Mouse (Mus musculus): ENCODE data around the gene Hoxb6.

Gene Hoxb6

GRCm38 (mm10) chr11:96284041-96284749, 8.1 kb upstream of the Hoxb6 start:
- in situ Hi-C loops (cut with MboI; ENCODE audit: low sequenced_read_pairs) = loop anchor here (25.0 kb wide), 1 partner anchor 578 kb away; no protein-coding TSS in a partner anchor

GRCm38 (mm10) chr11:96284774-96285734, 7.2 kb upstream of the Hoxb6 start:
- in situ Hi-C loops (cut with MboI; ENCODE audit: low sequenced_read_pairs) = loop anchor here (25.0 kb wide), 1 partner anchor 577 kb away; no protein-coding TSS in a partner anchor

DNA sequence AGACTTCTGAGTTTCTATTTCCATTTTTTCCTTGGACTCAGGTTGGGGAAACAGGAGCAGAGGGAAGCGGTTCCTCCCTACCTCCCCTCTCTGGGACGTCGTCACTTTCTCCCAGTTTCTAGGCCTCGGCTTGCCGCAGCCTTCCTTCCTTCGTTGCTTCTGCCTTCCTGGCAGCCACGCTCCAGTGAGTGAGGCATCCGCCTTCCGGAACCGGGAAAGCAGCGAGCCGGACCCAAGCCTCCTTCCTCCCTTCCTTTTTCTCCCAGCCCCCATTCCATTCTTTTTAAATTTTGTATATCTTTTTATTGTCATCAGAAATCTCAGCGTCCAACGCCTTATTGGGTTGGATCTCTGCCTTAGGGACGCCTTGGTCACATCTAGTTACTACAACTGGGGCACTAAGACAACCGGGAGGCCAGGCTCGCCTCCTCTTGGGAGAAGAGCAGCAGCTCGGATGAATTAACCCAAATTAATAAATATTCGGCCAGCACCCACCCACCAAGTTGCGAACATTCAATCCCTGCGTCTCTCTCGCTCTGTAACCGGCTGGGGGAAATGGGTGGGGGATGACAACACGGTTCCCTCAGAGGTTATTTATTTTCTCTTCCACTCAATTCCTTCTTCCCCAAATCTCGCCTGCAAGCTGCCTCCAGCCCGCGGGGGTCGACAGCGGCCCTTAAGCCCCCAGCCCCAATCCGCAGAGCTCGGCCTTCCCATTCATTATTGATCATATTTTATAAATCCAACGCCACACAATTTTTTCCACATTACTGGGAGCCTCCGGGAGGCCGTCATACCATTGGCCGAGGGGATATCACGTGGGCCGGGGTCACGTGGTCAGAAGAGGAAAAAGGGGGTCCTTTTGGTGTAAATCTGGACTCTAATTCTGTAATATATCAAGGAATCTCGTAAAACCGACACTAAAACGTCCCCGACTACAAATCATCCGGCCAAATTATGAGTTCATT, 6.2 kb upstream of the Hoxb6 start, which contains the start of gene Hoxb7:
Hoxb7 (plus strand) TSS at position 853 of the 968 bp plus-strand sequence.
- in situ Hi-C loops (cut with MboI; ENCODE audit: low sequenced_read_pairs) = loop anchor here (25.0 kb wide), 1 partner anchor 576 kb away; no protein-coding TSS in a partner anchor

- in situ Hi-C loops (cut with MboI; ENCODE audit: low sequenced_read_pairs) = loop anchor here (25.0 kb wide), 1 partner anchor 575 kb away; no protein-coding TSS in a partner anchor
Measured at GRCm38 (mm10) chr11:96286739-96287385, 5.4 kb upstream of the Hoxb6 start.

GRCm38 (mm10) chr11:96287411-96287810, 4.9 kb upstream of the Hoxb6 start:
- in situ Hi-C loops (cut with MboI; ENCODE audit: low sequenced_read_pairs) = loop anchor here (25.0 kb wide), 1 partner anchor 575 kb away; no protein-coding TSS in a partner anchor

GRCm38 (mm10) chr11:96288455-96289221, 3.6 kb upstream of the Hoxb6 start:
- in situ Hi-C loops (cut with MboI; ENCODE audit: low sequenced_read_pairs) = loop anchor here (25.0 kb wide), 1 partner anchor 574 kb away; no protein-coding TSS in a partner anchor

- in situ Hi-C loops (cut with MboI; ENCODE audit: low sequenced_read_pairs) = loop anchor here (25.0 kb wide), 1 partner anchor 573 kb away; no protein-coding TSS in a partner anchor
Measured at GRCm38 (mm10) chr11:96289293-96289692, 3.0 kb upstream of the Hoxb6 start.

DNA sequence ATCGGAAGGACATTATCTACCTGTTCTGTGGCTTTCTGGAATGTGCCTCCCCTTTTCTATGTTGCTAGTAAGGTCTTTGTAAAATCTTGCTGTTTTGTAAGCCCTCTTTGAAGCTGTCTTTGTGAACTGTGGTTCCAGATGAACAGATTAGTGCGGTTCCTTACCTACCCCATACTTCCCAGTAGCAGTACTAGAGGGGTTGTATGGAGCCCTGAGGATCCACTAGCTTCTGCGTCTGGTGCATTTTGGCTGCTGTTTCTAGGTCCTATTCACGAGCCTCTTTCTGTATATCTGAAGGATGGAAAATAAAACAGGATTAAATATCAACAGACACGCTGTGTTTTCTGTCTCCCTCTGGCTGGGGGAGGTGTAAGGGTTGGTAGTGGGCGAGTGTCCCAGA, 2.4 kb upstream of the Hoxb6 start:
- in situ Hi-C loops (cut with MboI; ENCODE audit: low sequenced_read_pairs) = loop anchor here (25.0 kb wide), 1 partner anchor 572 kb away; no protein-coding TSS in a partner anchor

GRCm38 (mm10) chr11:96290705-96291355, 1.4 kb upstream of the Hoxb6 start:
- in situ Hi-C loops (cut with MboI; ENCODE audit: low sequenced_read_pairs) = loop anchor here (25.0 kb wide), 1 partner anchor 571 kb away; no protein-coding TSS in a partner anchor

DNA sequence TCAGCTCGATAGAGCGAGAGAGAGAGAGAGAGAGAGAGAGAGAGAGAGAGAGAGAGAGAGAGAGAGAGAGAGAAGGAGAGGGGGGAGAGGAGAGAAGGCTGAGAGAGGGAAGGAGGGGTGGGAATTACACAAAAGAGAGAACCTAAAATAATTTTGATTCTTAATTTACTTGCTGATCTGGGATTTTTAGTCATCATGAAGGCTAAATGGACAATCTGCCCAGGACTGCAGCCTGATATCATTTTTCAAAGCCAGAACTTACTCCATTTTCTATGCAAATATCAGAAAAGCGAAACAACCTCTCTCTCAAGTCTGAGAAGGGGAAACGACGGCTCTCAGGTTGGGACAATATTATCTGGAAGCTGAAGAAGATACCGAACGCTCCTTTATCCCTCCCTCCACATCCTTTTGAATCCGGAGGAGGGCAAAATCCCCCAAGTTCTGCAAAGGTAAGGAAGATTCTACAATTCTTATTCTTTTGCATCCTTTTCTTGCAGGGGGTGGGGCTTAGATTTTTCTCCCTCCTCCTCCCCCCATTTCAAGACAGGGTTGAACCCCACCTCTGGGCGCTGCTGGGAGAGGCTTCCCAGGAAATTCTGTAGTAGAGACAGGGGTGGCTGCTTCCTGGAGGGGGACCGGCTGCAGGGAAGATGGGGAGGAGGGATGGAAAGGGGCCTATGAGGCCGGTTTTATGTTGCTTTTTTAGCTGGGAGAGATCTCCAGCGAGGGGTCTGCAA, 457 bp downstream of the Hoxb6 start:
- in situ Hi-C loops (cut with MboI; ENCODE audit: low sequenced_read_pairs) = loop anchor here (25.0 kb wide), 1 partner anchor 570 kb away; no protein-coding TSS in a partner anchor

GRCm38 (mm10) chr11:96293302-96293921, 1.1 kb downstream of the Hoxb6 start:
- in situ Hi-C loops (cut with MboI; ENCODE audit: low sequenced_read_pairs) = loop anchor here (25.0 kb wide), 1 partner anchor 569 kb away; no protein-coding TSS in a partner anchor

GRCm38 (mm10) chr11:96294245-96295091, 2.2 kb downstream of the Hoxb6 start:
- in situ Hi-C loops (cut with MboI; ENCODE audit: low sequenced_read_pairs) = loop anchor here (25.0 kb wide), 1 partner anchor 568 kb away; no protein-coding TSS in a partner anchor

DNA sequence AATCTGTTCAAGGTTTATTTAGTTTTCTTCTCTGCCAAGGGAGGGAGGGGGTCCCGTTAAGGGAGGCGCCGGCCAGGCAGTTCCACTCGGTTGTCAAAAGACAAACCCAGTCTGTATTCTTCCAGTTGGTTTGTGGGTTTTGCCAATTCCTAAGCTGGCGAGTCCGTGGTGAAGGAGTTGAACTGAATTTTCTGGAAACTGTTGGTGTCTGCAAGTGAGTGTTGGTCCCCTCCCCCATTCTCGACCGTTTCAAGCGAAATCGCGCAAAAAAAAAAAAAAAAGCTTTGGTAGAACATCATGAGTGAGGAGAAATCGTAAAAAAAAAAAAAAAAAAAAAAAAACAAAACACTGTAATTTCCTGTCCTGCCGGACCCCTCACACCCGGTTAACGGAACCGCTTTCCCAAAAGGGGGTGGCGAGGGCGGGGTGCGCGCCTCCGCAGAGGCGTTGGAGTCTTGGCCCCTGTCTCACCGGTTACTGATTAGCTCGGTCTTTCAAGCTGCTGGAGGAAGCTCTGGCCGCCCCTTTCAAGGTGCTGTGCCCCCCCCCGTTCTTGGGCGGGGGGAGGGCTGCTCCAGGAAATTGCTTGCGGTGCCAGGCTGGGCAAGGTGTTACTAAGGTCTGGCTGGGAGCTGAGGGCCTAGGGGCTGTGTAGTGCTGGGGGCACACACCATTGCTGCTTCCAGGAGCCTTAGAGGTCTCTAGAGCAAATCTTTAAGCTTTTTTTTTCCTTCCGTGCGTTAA, 3.0 kb downstream of the Hoxb6 start:
- in situ Hi-C loops (cut with MboI; ENCODE audit: low sequenced_read_pairs) = loop anchor here (25.0 kb wide), 1 partner anchor 567 kb away; no protein-coding TSS in a partner anchor

GRCm38 (mm10) chr11:96296997-96297396, 4.7 kb downstream of the Hoxb6 start:
- in situ Hi-C loops (cut with MboI; ENCODE audit: low sequenced_read_pairs) = loop anchor here (25.0 kb wide), 1 partner anchor 565 kb away; no protein-coding TSS in a partner anchor

DNA sequence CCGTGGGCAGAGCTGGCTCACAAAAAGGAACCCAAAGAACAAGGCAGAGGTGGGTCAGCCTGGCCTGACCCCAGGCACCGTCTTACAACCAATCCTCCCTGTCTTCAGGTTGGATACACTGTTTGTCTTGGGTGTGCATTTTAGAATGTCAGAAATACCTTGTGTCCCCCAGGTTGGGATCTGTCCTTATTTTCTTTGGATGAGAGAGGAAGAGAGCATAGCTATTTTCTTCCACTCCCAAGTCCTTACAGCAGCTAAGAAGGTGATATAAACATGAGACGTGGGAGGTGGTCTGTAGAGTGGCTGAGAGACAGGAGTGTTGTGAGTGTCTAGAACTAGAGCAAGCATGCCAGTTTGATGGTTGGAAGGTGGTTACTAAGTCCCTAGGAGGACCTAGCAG, 5.2 kb downstream of the Hoxb6 start:
- in situ Hi-C loops (cut with MboI; ENCODE audit: low sequenced_read_pairs) = loop anchor here (25.0 kb wide), 1 partner anchor 565 kb away; no protein-coding TSS in a partner anchor
